Mouse (Mus musculus): ENCODE data around the gene Ugt1a10. TPM values are rescaled to one million over a fixed set of nuclear protein-coding genes. Genes with fewer than 3 reads are reported as not detected.

Gene Ugt1a10
- polyA plus RNA-seq, 1 experiment from 2014 or later: not detected

GRCm38 (mm10) chr1:88195687-88196086 lies 140.5 kb downstream of the Ugt1a10 start:
- no peak overlapping the region for H3K4me2 ChIP-seq (replicated peaks)
- H3K4me1 ChIP-seq (replicated peaks; ENCODE audit: control insufficient read depth, insufficient read depth, low read length): no peaks in the 10 kb centered on the region
- H3K27ac ChIP-seq: no peak overlapping the region
- no peak overlapping the region for H3K4me3 ChIP-seq (replicated peaks; ENCODE audit: low read length)
- ATAC-seq (ENCODE audit: low FRiP score) (no peak), DNase-seq (ENCODE audit: low spot score) (no peak)
- no peaks in the 10 kb centered on the region for H3K27me3 ChIP-seq (ENCODE audit: control insufficient read depth, insufficient read depth, low read length)
- H3K9ac ChIP-seq: no peak overlapping the region
- H3K36me3 ChIP-seq (replicated peaks; ENCODE audit: control insufficient read depth, insufficient read depth): no peaks in the 10 kb centered on the region
- H3K9me3 ChIP-seq (ENCODE audit: control insufficient read depth, low read length): no peaks in the 10 kb centered on the region
- WGBS: 86% methylated on average over 1 of the region's 1 CpGs

DNA sequence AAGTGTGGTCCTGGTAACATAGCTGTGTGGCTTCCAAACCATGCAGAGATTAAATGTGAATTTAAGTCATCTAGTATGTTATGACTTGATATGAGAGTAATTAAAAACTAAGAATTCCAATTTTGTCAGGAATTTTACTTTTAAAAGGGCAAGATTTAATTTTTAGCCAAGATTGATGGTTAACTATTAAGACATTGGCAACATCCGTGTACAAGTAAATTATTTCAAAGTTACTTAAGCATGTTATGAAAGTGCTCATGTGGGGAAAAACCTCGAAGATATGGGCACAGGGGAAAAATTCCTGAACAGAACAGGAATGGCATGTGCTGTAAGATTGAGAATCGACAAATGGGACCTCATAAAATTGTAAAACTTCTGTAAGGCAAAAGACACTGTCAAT lies 142.3 kb downstream of the Ugt1a10 start:
- WGBS: 81% methylated on average over 3 of the region's 3 CpGs
- H3K27ac ChIP-seq: no peak overlapping the region
- no peak for ATAC-seq (ENCODE audit: low FRiP score)
- no peak overlapping the region for H3K4me2 ChIP-seq (replicated peaks)
- H3K9me3 ChIP-seq (ENCODE audit: control insufficient read depth, low read length): no peaks in the 10 kb centered on the region
- DNase-seq (ENCODE audit: low spot score): no peak
- no peak overlapping the region for H3K9ac ChIP-seq
- H3K27me3 ChIP-seq (ENCODE audit: control insufficient read depth, insufficient read depth, low read length): no peaks in the 10 kb centered on the region
- H3K4me3 ChIP-seq (replicated peaks; ENCODE audit: low read length): no peak overlapping the region
- no peaks in the 10 kb centered on the region for H3K36me3 ChIP-seq (replicated peaks; ENCODE audit: control insufficient read depth, insufficient read depth)
- H3K4me1 ChIP-seq (replicated peaks; ENCODE audit: control insufficient read depth, insufficient read depth, low read length): no peaks in the 10 kb centered on the region

DNA sequence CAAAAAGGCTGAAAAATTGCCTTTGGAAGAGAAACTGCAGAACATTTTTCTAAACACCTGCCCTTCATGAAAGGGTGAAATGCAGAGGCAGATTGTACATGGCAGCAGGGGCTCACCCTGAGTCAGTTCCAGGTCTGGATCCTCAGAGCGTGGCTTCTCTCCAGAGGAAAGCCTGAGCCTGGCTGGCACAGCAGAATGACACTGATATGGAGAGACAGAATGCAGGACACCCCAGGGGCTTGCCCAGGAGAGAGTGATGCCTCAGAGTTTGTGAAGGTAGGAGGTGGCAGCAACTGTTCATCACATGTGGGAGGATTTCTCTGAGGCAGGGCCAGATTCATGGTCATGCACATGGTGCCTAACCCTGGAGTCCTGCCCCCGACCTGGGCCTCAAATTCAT lies 144.8 kb downstream of the Ugt1a10 start:
- ATAC-seq (ENCODE audit: low FRiP score): no peak
- H3K4me2 ChIP-seq (replicated peaks): no peak overlapping the region
- 81% methylated on average over 2 of the region's 2 CpGs for WGBS
- no peaks in the 10 kb centered on the region for H3K36me3 ChIP-seq (replicated peaks; ENCODE audit: control insufficient read depth, insufficient read depth)
- peaks cover 13% of the 10 kb centered on the region; the same call in 1 of the 2 replicates for H3K9me3 ChIP-seq (ENCODE audit: control insufficient read depth, low read length)
- no peaks in the 10 kb centered on the region for H3K4me1 ChIP-seq (replicated peaks; ENCODE audit: control insufficient read depth, insufficient read depth, low read length)
- no peak overlapping the region for H3K27ac ChIP-seq
- no peak overlapping the region for H3K9ac ChIP-seq
- no peaks in the 10 kb centered on the region for H3K27me3 ChIP-seq (ENCODE audit: control insufficient read depth, insufficient read depth, low read length)
- no peak overlapping the region for H3K4me3 ChIP-seq (replicated peaks; ENCODE audit: low read length)
- no peak for DNase-seq (ENCODE audit: low spot score)

DNA sequence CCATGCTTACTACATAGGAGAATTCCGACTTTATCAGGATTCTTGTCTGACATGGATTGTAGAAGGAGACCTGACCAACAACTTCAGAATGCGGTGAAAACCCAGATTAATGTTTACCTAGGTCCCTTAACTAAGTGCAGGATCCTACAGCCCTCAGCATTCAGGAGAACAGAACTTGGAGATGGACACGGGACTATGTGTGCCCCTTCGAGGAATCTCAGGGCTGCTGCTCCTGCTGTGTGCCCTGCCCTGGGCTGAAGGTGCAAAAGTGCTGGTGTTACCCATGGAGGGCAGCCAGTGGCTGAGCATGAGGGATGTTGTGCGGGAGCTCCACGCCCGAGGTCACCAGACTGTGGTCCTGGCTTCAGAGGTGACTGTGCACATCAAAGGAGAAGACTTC lies 145.3 kb downstream of the Ugt1a10 start, which contains the start of gene Ugt1a2:
Ugt1a2 (plus strand) TSS at position 146 of the 400 bp plus-strand sequence.
- no peak within 1 kb of the TSS for H3K4me3 ChIP-seq (replicated peaks; ENCODE audit: low read length)
- ATAC-seq (ENCODE audit: low FRiP score): no peak
- no peaks in the 10 kb centered on the region for H3K4me1 ChIP-seq (replicated peaks; ENCODE audit: control insufficient read depth, insufficient read depth, low read length)
- H3K4me2 ChIP-seq (replicated peaks): no peak within 1 kb of the TSS
- H3K36me3 ChIP-seq (replicated peaks; ENCODE audit: control insufficient read depth, insufficient read depth): no peaks in the 10 kb centered on the region
- peaks cover 14% of the 10 kb centered on the region; the same call in 1 of the 2 replicates for H3K9me3 ChIP-seq (ENCODE audit: control insufficient read depth, low read length)
- H3K27ac ChIP-seq: no peak within 1 kb of the TSS
- 89% methylated on average over 7 of the region's 7 CpGs for WGBS
- H3K27me3 ChIP-seq (ENCODE audit: control insufficient read depth, insufficient read depth, low read length): no peaks in the 10 kb centered on the region
- DNase-seq (ENCODE audit: low spot score): no peak
- H3K9ac ChIP-seq: no peak within 1 kb of the TSS

DNA sequence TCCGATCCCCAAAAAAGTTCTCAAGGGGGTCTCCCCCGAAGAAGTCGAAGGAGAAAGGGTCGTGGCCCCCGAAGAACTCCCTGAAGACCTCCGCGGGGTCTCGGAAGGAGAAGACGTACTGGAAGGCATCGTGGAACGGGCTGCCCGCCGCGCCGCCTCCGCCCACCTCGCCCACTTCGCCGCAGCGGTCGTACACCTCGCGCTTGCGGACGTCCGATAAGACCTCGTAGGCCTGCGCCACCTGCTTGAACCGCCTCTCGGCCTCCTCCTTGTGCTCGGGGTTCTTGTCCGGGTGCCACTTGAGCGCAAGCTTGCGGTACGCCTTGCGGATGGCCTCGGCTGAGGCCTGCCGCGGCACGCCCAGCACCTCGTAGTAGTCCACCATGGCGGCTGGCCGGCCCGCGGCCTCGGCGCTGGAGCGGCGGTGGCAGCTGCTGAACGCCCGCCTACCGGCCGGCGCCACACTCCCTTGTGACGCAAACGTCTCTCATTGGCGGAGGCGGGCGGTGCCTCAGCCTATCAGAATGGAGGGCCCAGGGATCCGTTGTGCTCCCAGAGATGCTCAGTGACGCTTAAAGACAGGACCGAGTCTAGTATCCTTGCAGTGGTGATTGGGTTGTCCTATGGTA lies 150.2 kb downstream of the Ugt1a10 start, which contains the start of gene Dnajb3:
Dnajb3 (minus strand) TSS at position 489 of the 629 bp plus-strand sequence.
- peak within 1 kb of the TSS; percentile 39 for H3K4me3 ChIP-seq (replicated peaks; ENCODE audit: low read length)
- DNase-seq (ENCODE audit: low spot score): peak; percentile 87
- ATAC-seq (ENCODE audit: low FRiP score): peak; percentile 100
- no peaks in the 10 kb centered on the region for H3K36me3 ChIP-seq (replicated peaks; ENCODE audit: control insufficient read depth, insufficient read depth)
- H3K4me2 ChIP-seq (replicated peaks): peak within 1 kb of the TSS; percentile 67
- WGBS: 5% methylated on average over 62 of the region's 62 CpGs
- peak within 1 kb of the TSS; percentile 62 for H3K9ac ChIP-seq
- no peaks in the 10 kb centered on the region for H3K4me1 ChIP-seq (replicated peaks; ENCODE audit: control insufficient read depth, insufficient read depth, low read length)
- peak within 1 kb of the TSS; percentile 18; the same call in 1 of the 2 replicates for H3K27ac ChIP-seq
- no peaks in the 10 kb centered on the region for H3K27me3 ChIP-seq (ENCODE audit: control insufficient read depth, insufficient read depth, low read length)
- peaks cover 17% of the 10 kb centered on the region; the same call in 1 of the 2 replicates for H3K9me3 ChIP-seq (ENCODE audit: control insufficient read depth, low read length)

DNA sequence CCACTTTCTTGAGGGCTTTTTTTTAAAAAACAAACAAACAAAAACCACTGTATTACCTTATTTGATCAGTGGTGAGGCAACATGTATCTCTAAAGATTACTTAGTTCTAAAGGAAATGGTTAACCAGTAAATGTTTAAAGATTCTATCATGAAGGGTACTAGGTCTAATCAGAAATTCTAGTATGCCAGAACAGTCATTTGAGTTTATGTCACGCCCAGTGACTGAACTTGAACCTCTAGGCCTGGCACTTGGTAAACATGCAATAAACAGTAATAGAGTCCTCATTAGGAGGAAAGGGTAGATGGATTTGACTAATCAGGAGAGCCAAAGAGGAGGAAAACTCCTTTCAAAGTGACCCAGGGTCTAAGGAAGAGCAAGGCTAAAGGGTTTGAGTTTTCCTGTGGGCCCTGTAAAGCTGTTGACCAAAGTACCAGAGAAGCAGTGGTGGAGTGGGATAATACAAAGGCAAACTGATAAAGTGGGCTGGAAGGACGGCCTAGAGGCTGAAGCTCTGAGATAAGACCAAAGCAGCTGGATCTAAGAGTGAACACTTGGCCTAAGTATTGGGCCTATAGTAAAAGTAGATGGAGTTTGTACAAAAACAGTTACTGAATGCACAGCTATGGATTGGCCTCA lies 151.8 kb downstream of the Ugt1a10 start:
- Histone ChIP-seq H3K9me3 (ENCODE audit: control insufficient read depth, low read length) (peaks cover 25% of the 10 kb centered on the region), H3K27ac (no peak overlapping the region), H3K4me3 (replicated peaks; ENCODE audit: low read length) (no peak overlapping the region), H3K9ac (no peak overlapping the region), H3K27me3 (ENCODE audit: control insufficient read depth, insufficient read depth, low read length) (no peaks in the 10 kb centered on the region), H3K4me1 (replicated peaks; ENCODE audit: control insufficient read depth, insufficient read depth, low read length) (no peaks in the 10 kb centered on the region), H3K4me2 (replicated peaks) (no peak overlapping the region), H3K36me3 (replicated peaks; ENCODE audit: control insufficient read depth, insufficient read depth) (no peaks in the 10 kb centered on the region)
- 85% methylated on average over 2 of the region's 2 CpGs for WGBS
- ATAC-seq (ENCODE audit: low FRiP score) (no peak), DNase-seq (ENCODE audit: low spot score) (no peak)

- no peak for DNase-seq (ENCODE audit: low spot score)
Observed at GRCm38 (mm10) chr1:88211812-88212211, 156.6 kb downstream of the Ugt1a10 start, which contains the start of gene Ugt1a1. Gene Ugt1a1 (plus strand): TSS chr1:88211959.

GRCm38 (mm10) chr1:88212341-88213045 lies 157.3 kb downstream of the Ugt1a10 start:
- Histone ChIP-seq H3K4me1 (replicated peaks; ENCODE audit: control insufficient read depth, insufficient read depth, low read length) (no peaks in the 10 kb centered on the region), H3K9me3 (ENCODE audit: control insufficient read depth, low read length) (peaks cover 53% of the 10 kb centered on the region), H3K9ac (no peak overlapping the region), H3K27me3 (ENCODE audit: control insufficient read depth, insufficient read depth, low read length) (no peaks in the 10 kb centered on the region), H3K4me2 (replicated peaks) (no peak overlapping the region), H3K27ac (no peak overlapping the region), H3K4me3 (replicated peaks; ENCODE audit: low read length) (no peak overlapping the region), H3K36me3 (replicated peaks; ENCODE audit: control insufficient read depth, insufficient read depth) (no peaks in the 10 kb centered on the region)
- 62% methylated on average over 8 of the region's 8 CpGs for WGBS
- DNase-seq (ENCODE audit: low spot score): peak; percentile 23
- peak; percentile 22; the same call in 1 of the 2 replicates for ATAC-seq (ENCODE audit: low FRiP score)

More at GRCm38 (mm10) chr1:88211812-88212211, 156.6 kb downstream of the Ugt1a10 start, which contains the start of gene Ugt1a1:
- Histone ChIP-seq H3K9ac (no peak within 1 kb of the TSS), H3K4me3 (replicated peaks; ENCODE audit: low read length) (no peak within 1 kb of the TSS), H3K36me3 (replicated peaks; ENCODE audit: control insufficient read depth, insufficient read depth) (no peaks in the 10 kb centered on the region), H3K9me3 (ENCODE audit: control insufficient read depth, low read length) (peaks cover 53% of the 10 kb centered on the region), H3K4me2 (replicated peaks) (no peak within 1 kb of the TSS), H3K4me1 (replicated peaks; ENCODE audit: control insufficient read depth, insufficient read depth, low read length) (no peaks in the 10 kb centered on the region), H3K27ac (no peak within 1 kb of the TSS), H3K27me3 (ENCODE audit: control insufficient read depth, insufficient read depth, low read length) (no peaks in the 10 kb centered on the region)
- WGBS: 68% methylated on average over 8 of the region's 8 CpGs
- ATAC-seq (ENCODE audit: low FRiP score): 0 out of 2 replicates have a peak, but pooled peaks have one; percentile 7

DNA sequence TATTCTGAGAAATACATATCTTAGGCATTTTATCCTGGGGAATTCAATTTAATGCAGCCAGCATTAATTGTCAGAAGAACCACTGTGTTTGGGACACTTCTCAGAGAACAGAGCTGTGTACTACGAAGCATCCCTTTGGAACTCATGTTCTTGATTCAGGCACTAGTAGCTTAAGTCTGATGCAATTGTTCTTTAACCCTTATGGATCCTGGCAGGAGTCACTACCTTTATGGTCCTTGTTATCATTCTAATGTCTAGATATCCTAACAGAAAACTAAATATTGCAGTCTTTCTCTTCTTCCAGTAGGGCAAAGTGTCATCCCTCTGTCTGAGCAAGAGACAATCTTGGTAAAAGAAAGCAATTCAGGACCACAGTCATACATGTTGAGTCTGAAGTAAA lies 157.9 kb downstream of the Ugt1a10 start:
- Histone ChIP-seq H3K9me3 (ENCODE audit: control insufficient read depth, low read length) (peaks cover 53% of the 10 kb centered on the region), H3K4me1 (replicated peaks; ENCODE audit: control insufficient read depth, insufficient read depth, low read length) (no peaks in the 10 kb centered on the region), H3K9ac (no peak overlapping the region), H3K36me3 (replicated peaks; ENCODE audit: control insufficient read depth, insufficient read depth) (no peaks in the 10 kb centered on the region), H3K4me2 (replicated peaks) (no peak overlapping the region), H3K27me3 (ENCODE audit: control insufficient read depth, insufficient read depth, low read length) (no peaks in the 10 kb centered on the region), H3K4me3 (replicated peaks; ENCODE audit: low read length) (no peak overlapping the region), H3K27ac (no peak overlapping the region)
- 83% methylated on average over 1 of the region's 1 CpGs for WGBS
- no peak for ATAC-seq (ENCODE audit: low FRiP score)
- no peak for DNase-seq (ENCODE audit: low spot score)

Measured in hindbrain, embryonic 14.5 days (tissue).